Mouse (Mus musculus) small intestine, adult 2 months (tissue): ENCODE results near the gene Cuedc2. TPM values are rescaled to one million over a fixed set of nuclear protein-coding genes. Genes with fewer than 3 reads are reported as not detected.

Experiments
- H3K27ac ChIP-seq: fragments of 200-500 bp; 2 replicates; pipeline ENCODE4 v1.5.1; 2012; ENCODE audit warnings: low read depth, low read length, control low read depth, inconsistent platforms; ENCODE audit not compliant: insufficient read depth
- H3K27me3 ChIP-seq: fragments of 200-500 bp; 2 replicates; pipeline ENCODE4 v1.6.1; 2012; ENCODE audit warnings: mild to moderate bottlenecking, moderate library complexity, low read length, inconsistent platforms; ENCODE audit not compliant: control insufficient read depth, insufficient read depth
- H3K36me3 ChIP-seq: fragments of 200-500 bp; 2 replicates; pipeline ENCODE4 v1.6.1; 2012; ENCODE audit warnings: mild to moderate bottlenecking, low read length, control low read depth, inconsistent platforms; ENCODE audit not compliant: control insufficient read depth, insufficient read depth
- H3K4me1 ChIP-seq: fragments of 200-500 bp; 2 replicates; pipeline ENCODE4 v1.6.1; 2012; ENCODE audit warnings: low read length, inconsistent platforms, mixed read lengths; ENCODE audit not compliant: control insufficient read depth, insufficient read depth, insufficient read length
- H3K4me3 ChIP-seq: fragments of 200-500 bp; 2 replicates; pipeline ENCODE4 v1.5.1; 2012; ENCODE audit warnings: low read depth, mild to moderate bottlenecking, control low read depth, inconsistent platforms, low read length, moderate library complexity
- CTCF ChIP-seq: fragments of 200-500 bp; IDR thresholded peaks from 2 replicates; pipeline ENCODE4 v1.5.1; 2012; ENCODE audit warnings: low read depth, mild to moderate bottlenecking, control low read depth, inconsistent platforms, low read length, moderate library complexity, mixed read lengths; ENCODE audit not compliant: insufficient replicate concordance, insufficient read length; ENCODE audit errors: extremely low read depth
- POLR2A ChIP-seq: fragments of 200-500 bp; IDR thresholded peaks from 2 replicates; pipeline ENCODE4 v1.6.1; 2012; ENCODE audit warnings: low read depth, mild to moderate bottlenecking, control low read depth, inconsistent platforms, low read length, moderate library complexity
- WGBS: fragments of 180-500 bp; shearing (Covaris S2); methylation state at CpG from one replicate; pipeline ENCODE4 v1.1.7; 2018; 5-methylcytosine and 5-hydroxymethylcytosine counted together
- polyA plus RNA-seq: library from polyadenylated mRNA; depleted of rRNA; stranded (reverse); fragments of >200 nt; gene quantifications from 2 replicates; pipeline ENCODE4 v1.2.3, GENCODE M21; 2012

Gene Cuedc2
- polyA plus RNA-seq, 1 experiment, result 26.9 TPM

DNA sequence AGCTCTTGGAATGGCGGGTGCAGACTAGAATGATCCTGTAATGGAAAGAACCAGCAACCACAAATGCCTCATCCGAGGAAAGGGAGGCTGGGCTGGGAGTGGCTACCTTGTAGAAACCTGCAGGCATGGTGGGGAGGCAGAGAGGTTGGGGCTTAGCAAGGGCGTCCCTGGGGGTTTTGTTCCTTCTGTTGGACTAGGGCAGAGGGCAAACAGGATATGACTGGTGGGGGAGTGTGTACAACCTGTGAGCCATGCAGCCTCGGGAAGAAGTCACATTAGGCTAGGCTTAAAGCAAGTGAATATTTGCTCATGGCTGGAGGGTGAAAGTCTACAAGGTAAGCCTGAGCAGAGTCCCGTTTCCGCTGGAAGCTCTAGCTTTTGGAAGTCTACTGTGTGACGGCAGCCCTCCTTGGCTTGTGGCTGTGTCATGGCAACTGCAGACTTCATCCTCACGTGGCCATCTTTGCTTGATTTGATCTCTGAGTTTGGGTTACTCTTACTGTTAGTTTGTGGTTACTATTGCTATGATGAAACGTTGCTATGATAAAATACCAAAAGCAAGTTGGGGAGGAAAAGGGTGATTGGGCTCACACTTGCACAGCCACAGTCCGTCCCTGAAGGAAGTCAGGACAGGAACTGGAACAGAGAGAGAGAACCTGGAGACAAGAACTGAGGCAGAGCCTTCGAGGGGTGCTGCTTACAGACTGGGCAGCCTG lies 24.9 kb upstream of the Cuedc2 start:
- Histone ChIP-seq H3K4me3 (no peak overlapping the region), H3K27ac (no peak overlapping the region), H3K27me3 (no peaks in the 10 kb centered on the region), H3K36me3 (no peaks in the 10 kb centered on the region), H3K4me1 (peaks cover 4% of the 10 kb centered on the region)
- 72% methylated on average over 11 of the region's 11 CpGs for WGBS
- no peak for TF ChIP-seq POLR2A
- TF ChIP-seq CTCF, result no peak

DNA sequence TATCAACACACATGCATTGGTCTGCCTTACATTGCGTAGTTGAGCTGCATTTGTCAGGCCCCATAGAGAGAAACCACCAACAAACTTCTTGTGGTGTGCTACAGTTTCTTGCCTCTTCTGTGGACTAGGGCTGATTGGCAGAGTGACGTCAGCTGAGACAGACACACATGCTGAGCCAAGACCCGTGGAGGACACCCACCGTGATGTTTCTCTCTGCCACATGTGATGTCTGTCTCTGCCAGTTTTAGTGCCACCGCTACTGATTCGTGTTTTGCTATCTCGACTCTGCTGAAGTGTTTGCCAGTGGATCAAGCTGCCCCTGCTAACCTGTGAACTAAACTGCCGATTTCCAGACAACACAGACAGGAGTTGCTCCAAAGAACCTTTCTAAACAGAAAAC lies 23.6 kb upstream of the Cuedc2 start:
- Histone ChIP-seq H3K27ac (no peak overlapping the region), H3K36me3 (no peaks in the 10 kb centered on the region), H3K4me1 (peaks cover 8% of the 10 kb centered on the region), H3K4me3 (no peak overlapping the region), H3K27me3 (no peaks in the 10 kb centered on the region)
- whole genome bisulfite sequencing, result 79% methylated on average over 8 of the region's 8 CpGs
- TF ChIP-seq POLR2A, result no peak

DNA sequence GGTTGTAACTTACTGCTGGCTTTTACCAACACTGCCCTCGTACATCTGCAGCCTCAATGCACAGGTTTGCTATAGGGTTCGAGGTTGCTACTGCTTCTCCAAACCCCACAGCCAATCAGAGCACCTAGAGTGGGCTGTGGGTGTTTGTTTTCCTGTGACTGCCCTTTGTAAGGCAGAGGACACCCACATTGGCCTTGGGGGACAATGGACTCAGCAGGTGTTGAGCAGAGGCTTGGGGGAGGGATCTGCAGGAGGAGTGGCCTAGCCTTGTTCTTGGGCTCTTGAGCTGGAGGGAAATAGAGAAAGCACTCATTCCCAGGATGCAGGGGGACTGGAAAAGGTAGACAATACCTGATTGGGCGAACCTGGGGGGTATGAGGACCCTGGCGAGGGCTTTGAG lies 19.9 kb upstream of the Cuedc2 start:
- Histone ChIP-seq H3K4me1 (peaks cover 12% of the 10 kb centered on the region), H3K27me3 (no peaks in the 10 kb centered on the region), H3K27ac (peak overlapping the region; percentile 71), H3K4me3 (0 out of 2 replicates have a peak overlapping the region, but pooled peaks have one; percentile 6), H3K36me3 (no peaks in the 10 kb centered on the region)
- WGBS, result 36% methylated on average over 4 of the region's 4 CpGs
- TF ChIP-seq CTCF (no peak), POLR2A (no peak)

DNA sequence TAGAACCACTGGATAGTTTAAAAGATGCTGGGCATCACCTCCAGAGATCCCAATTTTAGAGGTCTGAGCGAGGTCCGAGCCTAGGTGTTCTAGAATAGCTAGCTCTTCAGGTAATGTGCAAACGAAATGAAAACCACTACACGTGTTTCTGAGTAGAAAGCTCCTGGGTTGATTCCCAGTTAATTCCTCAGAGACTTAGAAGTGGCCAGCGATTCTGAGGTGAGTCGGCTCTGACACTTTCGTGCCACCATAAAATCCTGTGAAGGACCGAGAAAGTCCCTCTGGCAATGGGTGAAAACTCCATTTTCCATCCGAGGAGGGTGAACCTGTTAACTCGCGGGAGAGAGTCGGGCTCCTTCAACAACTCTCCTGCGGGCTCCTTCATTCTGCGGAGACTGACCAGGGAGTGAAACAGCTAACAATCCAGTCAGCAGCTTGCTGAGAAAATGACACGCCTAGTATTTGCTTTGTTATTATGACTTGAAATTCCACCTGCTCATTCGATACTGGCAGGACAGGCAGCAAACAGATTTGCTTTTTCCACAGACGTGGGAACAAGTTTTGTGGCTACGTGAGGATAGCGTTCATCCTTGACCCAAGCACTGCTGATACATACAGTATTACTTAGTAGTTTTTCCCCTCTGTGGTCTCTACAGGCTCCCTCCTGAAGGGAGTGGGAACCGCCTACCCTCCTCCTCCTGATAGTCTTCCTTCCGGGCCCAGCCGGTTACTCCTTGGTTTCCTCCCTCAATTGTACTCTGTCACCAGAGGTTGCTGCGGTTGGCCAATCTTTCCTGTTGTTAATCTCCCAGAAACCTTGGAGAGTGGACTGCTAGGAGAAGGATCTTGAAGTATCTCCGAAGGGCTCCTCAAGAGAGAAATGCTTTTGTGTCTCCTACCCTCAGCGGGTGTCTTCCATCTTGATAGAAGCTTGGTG lies 19.1 kb upstream of the Cuedc2 start:
- no peaks in the 10 kb centered on the region for H3K36me3 ChIP-seq
- no peak for TF ChIP-seq CTCF
- TF ChIP-seq POLR2A, result no peak
- H3K27ac ChIP-seq, result peak overlapping the region; percentile 71
- peaks cover 19% of the 10 kb centered on the region for H3K4me1 ChIP-seq
- WGBS, result 6% methylated on average over 25 of the region's 25 CpGs
- peak overlapping the region; percentile 89 for H3K4me3 ChIP-seq
- H3K27me3 ChIP-seq, result no peaks in the 10 kb centered on the region

DNA sequence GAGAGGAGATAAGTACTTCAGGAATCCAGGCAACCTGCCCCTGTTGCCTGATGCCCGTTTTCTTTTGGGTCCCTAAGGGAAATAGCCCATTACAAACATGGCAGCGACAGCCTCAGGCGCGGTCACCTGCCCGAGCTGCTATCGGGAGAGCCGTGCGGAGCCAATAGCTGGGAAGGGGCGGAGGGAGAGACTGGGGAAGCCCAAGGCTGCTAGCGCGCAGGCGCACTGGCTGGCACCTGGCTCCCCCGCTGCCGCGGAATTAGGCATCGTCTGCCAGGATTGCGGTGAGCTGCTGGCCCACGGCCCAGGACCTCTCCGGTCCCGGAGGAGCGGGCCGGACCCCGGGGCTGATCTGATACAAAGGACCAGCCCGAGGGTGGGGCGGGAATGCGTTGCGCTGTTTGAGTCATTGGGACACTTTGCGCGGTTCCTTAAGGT lies 18.2 kb upstream of the Cuedc2 start:
- H3K27ac ChIP-seq, result peak overlapping the region; percentile 71
- H3K4me3 ChIP-seq, result peak overlapping the region; percentile 89
- H3K27me3 ChIP-seq, result no peaks in the 10 kb centered on the region
- under 1% methylated on average over 29 of the region's 29 CpGs for WGBS
- H3K4me1 ChIP-seq, result peaks cover 20% of the 10 kb centered on the region
- no peaks in the 10 kb centered on the region for H3K36me3 ChIP-seq
- peak; percentile 23; the same call in 1 of the 2 replicates for TF ChIP-seq POLR2A
- TF ChIP-seq CTCF, result no peak

DNA sequence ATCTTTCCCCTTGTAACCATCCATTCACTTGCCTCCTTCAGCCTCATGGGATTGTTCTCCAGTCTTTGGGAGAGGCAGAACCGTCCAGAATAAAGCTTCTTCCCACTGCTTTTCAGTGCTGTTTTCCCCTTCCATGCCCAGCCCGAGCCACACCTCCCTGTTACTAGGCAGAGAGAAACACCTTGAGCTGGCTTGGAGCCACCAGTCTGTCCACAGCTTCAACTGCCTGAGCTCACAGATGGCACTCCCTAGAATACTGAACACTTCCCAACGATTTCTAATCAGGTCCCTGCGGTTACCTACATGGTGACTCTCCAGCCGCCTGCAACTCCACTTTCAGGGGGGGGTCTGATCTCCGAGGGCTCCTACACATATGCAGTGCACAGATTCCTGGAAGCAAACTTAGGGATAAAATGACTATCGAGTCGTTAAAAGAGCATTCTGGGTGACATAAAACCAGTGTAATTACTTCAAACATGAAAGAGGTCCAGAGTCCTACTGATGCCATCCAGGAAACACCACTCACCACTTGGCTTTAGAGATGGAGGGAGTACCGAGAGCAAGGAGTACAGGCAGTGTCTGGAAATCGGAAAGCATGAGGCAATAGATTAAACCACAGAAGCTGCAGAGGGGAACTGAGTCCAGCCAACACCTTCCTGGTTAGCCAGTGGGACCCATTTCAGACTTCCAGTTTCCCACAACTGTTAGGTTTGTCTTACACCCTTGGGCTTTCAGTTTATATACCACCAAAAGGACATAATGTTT lies 11.8 kb upstream of the Cuedc2 start, which contains the start of gene 2310034G01Rik:
TSS of gene 2310034G01Rik (minus strand) at position 135 of the 765 bp plus-strand sequence.
- WGBS, result 18% methylated on average over 10 of the region's 10 CpGs

More for the DNA sequence above, 11.8 kb upstream of the Cuedc2 start, which contains the start of gene 2310034G01Rik:
- Histone ChIP-seq H3K27me3 (no peaks in the 10 kb centered on the region), H3K27ac (peak within 1 kb of the TSS; percentile 84), H3K4me1 (peaks cover 15% of the 10 kb centered on the region; the same call in 1 of the 2 replicates), H3K4me3 (peak within 1 kb of the TSS; percentile 74), H3K36me3 (no peaks in the 10 kb centered on the region)
- TF ChIP-seq CTCF (no peak), POLR2A (no peak)
